Mouse (Mus musculus) thymus, postnatal 10 days (tissue): Measurements from ENCODE around the gene Hspa8.

Source experiments
- DNase-seq, 2 experiments: peaks; one replicate each; pipeline ENCODE4 v3.0.0; 2021; ENCODE audit warnings: low spot score in 2 of 2

Hspa8 gene

GRCm38 (mm10) chr9:40808907-40809280 lies 8.1 kb downstream of the Hspa8 start:
- no peak for DNase-seq

- DNase-seq = peak in 1 of 2 experiments; percentile 30
Observed at GRCm38 (mm10) chr9:40811860-40812259, 11.1 kb downstream of the Hspa8 start.

GRCm38 (mm10) chr9:40814060-40814459 lies 13.3 kb downstream of the Hspa8 start:
- no peak for DNase-seq

- no peak for DNase-seq
Observed at GRCm38 (mm10) chr9:40817325-40818028, 16.7 kb downstream of the Hspa8 start.

- no peak for DNase-seq
Observed at GRCm38 (mm10) chr9:40825601-40826000, 24.8 kb downstream of the Hspa8 start.

- no peak for DNase-seq
Observed at GRCm38 (mm10) chr9:40827366-40827765, 26.6 kb downstream of the Hspa8 start.

- peak; percentile 39 to 76 for DNase-seq
Observed at GRCm38 (mm10) chr9:40834569-40834968, 33.8 kb downstream of the Hspa8 start.

GRCm38 (mm10) chr9:40836681-40837080 lies 35.9 kb downstream of the Hspa8 start:
- DNase-seq = no peak

- DNase-seq = no peak
Observed at GRCm38 (mm10) chr9:40839662-40840061, 38.9 kb downstream of the Hspa8 start.

GRCm38 (mm10) chr9:40851515-40851914 lies 50.7 kb downstream of the Hspa8 start:
- no peak for DNase-seq

- DNase-seq = no peak
Observed at GRCm38 (mm10) chr9:40858461-40859160, 57.8 kb downstream of the Hspa8 start.

- DNase-seq = no peak
Observed at GRCm38 (mm10) chr9:40859196-40859595, 58.4 kb downstream of the Hspa8 start.
